Mouse (Mus musculus) brown adipose tissue, adult 24 weeks (tissue): ENCODE results near the gene Sart3. TPM values are rescaled to one million over a fixed set of nuclear protein-coding genes. Genes with fewer than 3 reads are reported as not detected.

ENCODE experiments used
- H3K27ac ChIP-seq: fragments of 200-500 bp; replicated peaks from 2 replicates; pipeline ENCODE4 v1.5.1; 2012; ENCODE audit warnings: low read depth, mild to moderate bottlenecking, low read length
- H3K4me1 ChIP-seq: fragments of 200-500 bp; 2 replicates; pipeline ENCODE4 v1.6.1; 2012; ENCODE audit warnings: low read length, mixed read lengths; ENCODE audit not compliant: control insufficient read depth, insufficient read depth, insufficient read length
- H3K4me3 ChIP-seq: fragments of 200-500 bp; 2 replicates; pipeline ENCODE4 v1.5.1; 2012; ENCODE audit warnings: low read depth, mild to moderate bottlenecking, low read length, moderate library complexity; ENCODE audit not compliant: insufficient read depth
- polyA plus RNA-seq: library from polyadenylated mRNA; stranded (reverse); fragments of >200 nt; gene quantifications from 2 replicates; pipeline ENCODE4 v1.2.4, GENCODE M21; 2012; ENCODE audit not compliant: missing spikeins, insufficient read depth, insufficient read length

Gene Sart3
- polyA plus RNA-seq, 1 experiment = 5.9 TPM

- Histone ChIP-seq H3K4me1 (no peaks in the 10 kb centered on the region), H3K4me3 (no peak overlapping the region), H3K27ac (no peak overlapping the region)
Observed at GRCm38 (mm10) chr5:113728011-113728410, 44.3 kb downstream of the Sart3 start.

- no peak overlapping the region for H3K27ac ChIP-seq
- H3K4me3 ChIP-seq = no peak overlapping the region
- no peaks in the 10 kb centered on the region for H3K4me1 ChIP-seq
Observed at GRCm38 (mm10) chr5:113727238-113727637, 45.1 kb downstream of the Sart3 start.

GRCm38 (mm10) chr5:113726618-113727017, 45.7 kb downstream of the Sart3 start:
- H3K4me3 ChIP-seq = no peak overlapping the region
- H3K4me1 ChIP-seq = no peaks in the 10 kb centered on the region
- H3K27ac ChIP-seq = no peak overlapping the region

GRCm38 (mm10) chr5:113725417-113725816, 46.9 kb downstream of the Sart3 start:
- no peaks in the 10 kb centered on the region for H3K4me1 ChIP-seq
- H3K27ac ChIP-seq = no peak overlapping the region
- no peak overlapping the region for H3K4me3 ChIP-seq

GRCm38 (mm10) chr5:113724446-113724845, 47.9 kb downstream of the Sart3 start, which contains the start of gene 1700069L16Rik:
1700069L16Rik (minus strand) TSS chr5:113724772.
- no peaks in the 10 kb centered on the region for H3K4me1 ChIP-seq
- H3K27ac ChIP-seq = no peak within 1 kb of the TSS
- no peak within 1 kb of the TSS for H3K4me3 ChIP-seq

GRCm38 (mm10) chr5:113723567-113724237, 48.6 kb downstream of the Sart3 start:
- H3K27ac ChIP-seq = no peak overlapping the region
- no peak overlapping the region for H3K4me3 ChIP-seq
- H3K4me1 ChIP-seq = no peaks in the 10 kb centered on the region

GRCm38 (mm10) chr5:113722224-113723013, 49.9 kb downstream of the Sart3 start:
- Histone ChIP-seq H3K27ac (no peak overlapping the region), H3K4me1 (no peaks in the 10 kb centered on the region), H3K4me3 (no peak overlapping the region)

- H3K27ac ChIP-seq = no peak overlapping the region
- no peaks in the 10 kb centered on the region for H3K4me1 ChIP-seq
- H3K4me3 ChIP-seq = no peak overlapping the region
Observed at GRCm38 (mm10) chr5:113719221-113719661, 53.1 kb downstream of the Sart3 start.

GRCm38 (mm10) chr5:113716581-113717388, 55.5 kb downstream of the Sart3 start:
- Histone ChIP-seq H3K27ac (no peak overlapping the region), H3K4me3 (no peak overlapping the region), H3K4me1 (no peaks in the 10 kb centered on the region)

- Histone ChIP-seq H3K27ac (no peak overlapping the region), H3K4me3 (no peak overlapping the region), H3K4me1 (no peaks in the 10 kb centered on the region)
Observed at GRCm38 (mm10) chr5:113712861-113713260, 59.4 kb downstream of the Sart3 start.

- H3K4me3 ChIP-seq = no peak overlapping the region
- H3K27ac ChIP-seq = no peak overlapping the region
- peaks cover 3% of the 10 kb centered on the region; the same call in 1 of the 2 replicates for H3K4me1 ChIP-seq
Observed at GRCm38 (mm10) chr5:113703803-113704585, 68.3 kb downstream of the Sart3 start.

- H3K4me3 ChIP-seq = no peak overlapping the region
- H3K27ac ChIP-seq = no peak overlapping the region
- H3K4me1 ChIP-seq = peaks cover 3% of the 10 kb centered on the region; the same call in 1 of the 2 replicates
Observed at GRCm38 (mm10) chr5:113700388-113701023, 71.8 kb downstream of the Sart3 start.

- H3K4me1 ChIP-seq = no peaks in the 10 kb centered on the region
- H3K4me3 ChIP-seq = no peak overlapping the region
- H3K27ac ChIP-seq = no peak overlapping the region
Observed at GRCm38 (mm10) chr5:113694415-113694814, 77.9 kb downstream of the Sart3 start.

GRCm38 (mm10) chr5:113694000-113694399, 78.3 kb downstream of the Sart3 start:
- Histone ChIP-seq H3K4me3 (no peak overlapping the region), H3K4me1 (no peaks in the 10 kb centered on the region), H3K27ac (no peak overlapping the region)
